Mouse (Mus musculus) forebrain, embryonic 16.5 days (tissue): Measurements from ENCODE around the gene Pir. TPM values are rescaled to one million over a fixed set of nuclear protein-coding genes. Genes with fewer than 3 reads are reported as not detected.
A peak's percentile ranks its signal among the peaks of the same experiment; 100 is the strongest.

Experiments used
- ATAC-seq: fragments of 200-750 bp; cut with Nextera tagmentation; 2 replicates; pipeline ENCODE4 v1.8.0; 2017; ENCODE audit warnings: mild to moderate bottlenecking, moderate library complexity
- H3K27ac ChIP-seq: fragments of 300-500 bp; sonication (generic); 2 replicates; pipeline ENCODE4 v1.5.1; 2014; ENCODE audit warnings: low read length, control low read depth
- H3K27me3 ChIP-seq: fragments of 300-500 bp; sonication (generic); replicated peaks from 2 replicates; pipeline ENCODE4 v1.6.1; 2014; ENCODE audit warnings: low read length; ENCODE audit not compliant: control insufficient read depth, insufficient read depth
- H3K36me3 ChIP-seq: fragments of 300-500 bp; sonication (generic); 2 replicates; pipeline ENCODE4 v1.6.1; 2014; ENCODE audit not compliant: control insufficient read depth, insufficient read depth
- H3K4me1 ChIP-seq: fragments of 300-500 bp; sonication (generic); replicated peaks from 2 replicates; pipeline ENCODE4 v1.6.1; 2014; ENCODE audit warnings: low read length; ENCODE audit not compliant: control insufficient read depth, insufficient read depth
- H3K4me2 ChIP-seq: fragments of 300-500 bp; sonication (generic); 2 replicates; pipeline ENCODE4 v1.6.1; 2014; ENCODE audit warnings: mild to moderate bottlenecking, low read length, control low read depth
- H3K4me3 ChIP-seq: fragments of 300-500 bp; sonication (generic); replicated peaks from 2 replicates; pipeline ENCODE4 v1.5.1; 2014; ENCODE audit warnings: mild to moderate bottlenecking, low read length, control low read depth
- H3K9ac ChIP-seq: fragments of 300-500 bp; sonication (generic); replicated peaks from 2 replicates; pipeline ENCODE4 v1.6.1; 2014; ENCODE audit warnings: low read depth, low read length, control low read depth
- H3K9me3 ChIP-seq: fragments of 300-500 bp; sonication (generic); 2 replicates; pipeline ENCODE4 v1.6.1; 2016; ENCODE audit warnings: low read length; ENCODE audit not compliant: control insufficient read depth
- WGBS: fragments of 180-500 bp; shearing (Covaris S2); extraction: QIAGEN DNeasy Blood & Tissue Kit; methylation state at CpG from one replicate; pipeline ENCODE4 v1.1.7; 2014; 5-methylcytosine and 5-hydroxymethylcytosine counted together
- polyA plus RNA-seq: library from polyadenylated mRNA; unstranded; fragments of >200 nt; fragmentation: Nextera tagmentation; extraction: Ambion mirVana; gene quantifications from 2 replicates; pipeline ENCODE4 v1.2.1, GENCODE M21; 2015

Pir gene
- polyA plus RNA-seq, 1 experiment from 2014 or later: 3.1 TPM

DNA sequence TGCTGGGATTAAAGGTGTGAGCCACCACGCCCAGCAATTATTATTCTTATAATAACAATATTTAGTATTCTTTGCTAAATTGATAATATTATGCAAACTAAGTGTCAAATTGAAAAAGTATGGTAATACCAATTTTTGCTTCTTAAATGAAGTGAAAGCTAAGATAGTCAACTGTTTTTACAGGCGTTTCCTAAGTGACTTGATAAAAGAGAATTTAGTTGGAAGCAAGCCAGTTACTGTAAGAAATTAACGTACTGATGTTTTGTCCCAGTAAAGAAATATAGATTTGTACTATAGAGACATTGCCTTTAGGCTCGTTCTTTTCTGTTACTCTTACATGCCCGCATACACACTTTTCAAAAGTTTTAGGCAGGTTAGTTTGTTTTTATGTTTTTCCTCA is 53.3 kb downstream of the Pir start:
- Histone ChIP-seq H3K4me1 (no peaks in the 10 kb centered on the region), H3K9me3 (no peaks in the 10 kb centered on the region), H3K4me2 (no peak overlapping the region), H3K27ac (no peak overlapping the region), H3K9ac (no peak overlapping the region), H3K4me3 (no peak overlapping the region), H3K27me3 (no peaks in the 10 kb centered on the region), H3K36me3 (no peaks in the 10 kb centered on the region)
- 76% methylated on average over 5 of the region's 5 CpGs for WGBS
- ATAC-seq: no peak

DNA sequence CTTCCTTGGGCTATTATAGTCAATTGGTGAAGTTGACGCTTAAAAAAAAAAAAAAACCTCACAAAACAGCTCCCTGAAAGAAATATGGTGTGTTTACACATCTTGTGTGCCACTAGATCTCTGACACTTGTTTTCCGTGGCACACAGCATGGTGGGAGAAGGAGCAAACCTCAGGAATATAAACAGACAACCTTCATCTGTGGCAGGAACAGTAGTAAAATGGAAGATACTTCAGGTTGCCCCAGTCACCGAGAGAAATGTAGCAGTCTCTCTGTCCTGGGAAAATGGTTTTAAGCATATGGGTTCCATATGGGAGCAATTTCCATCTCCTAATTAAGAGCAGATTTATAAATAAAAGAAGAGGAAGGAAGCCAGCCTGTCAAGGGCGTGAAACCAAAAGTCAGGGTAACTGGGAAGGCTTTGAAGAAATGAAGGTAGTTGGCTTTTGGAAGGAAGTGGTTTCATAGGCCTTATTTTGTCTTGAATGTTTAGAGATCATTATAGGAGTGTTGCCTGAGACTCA is 54.3 kb downstream of the Pir start:
- peak; percentile 36 for ATAC-seq
- 45% methylated on average over 4 of the region's 4 CpGs for WGBS

DNA sequence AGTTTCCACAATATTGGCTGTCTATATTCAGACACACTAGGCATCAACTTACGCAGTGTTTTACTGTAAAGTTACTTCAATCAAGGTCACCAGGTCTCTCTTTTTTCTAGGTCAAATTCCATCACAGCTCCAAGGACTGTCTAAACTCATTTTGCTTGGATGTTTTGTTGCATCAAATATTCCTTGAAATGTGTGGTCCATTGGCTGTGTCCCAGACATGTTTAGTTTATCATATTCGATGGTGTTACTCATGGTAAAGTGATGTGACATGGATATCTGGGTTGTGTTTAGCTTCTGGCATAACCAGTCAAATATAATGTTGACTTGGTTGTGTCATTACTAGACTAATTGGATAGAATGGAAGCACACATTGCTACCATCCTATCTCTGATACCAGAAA is 61.2 kb downstream of the Pir start:
- no peak overlapping the region for H3K27ac ChIP-seq
- no peak overlapping the region for H3K4me2 ChIP-seq
- no peaks in the 10 kb centered on the region for H3K27me3 ChIP-seq
- no peak overlapping the region for H3K9ac ChIP-seq
- WGBS: 86% methylated on average over 2 of the region's 2 CpGs
- H3K4me1 ChIP-seq: no peaks in the 10 kb centered on the region
- H3K9me3 ChIP-seq: no peaks in the 10 kb centered on the region
- no peak overlapping the region for H3K4me3 ChIP-seq
- no peaks in the 10 kb centered on the region for H3K36me3 ChIP-seq
- no peak for ATAC-seq

More for the DNA sequence above, 54.3 kb downstream of the Pir start:
- Histone ChIP-seq H3K4me2 (no peak overlapping the region), H3K9ac (no peak overlapping the region), H3K9me3 (no peaks in the 10 kb centered on the region), H3K27ac (no peak overlapping the region; the same call in 1 of the 2 replicates), H3K27me3 (no peaks in the 10 kb centered on the region), H3K4me3 (no peak overlapping the region), H3K36me3 (no peaks in the 10 kb centered on the region), H3K4me1 (no peaks in the 10 kb centered on the region)

DNA sequence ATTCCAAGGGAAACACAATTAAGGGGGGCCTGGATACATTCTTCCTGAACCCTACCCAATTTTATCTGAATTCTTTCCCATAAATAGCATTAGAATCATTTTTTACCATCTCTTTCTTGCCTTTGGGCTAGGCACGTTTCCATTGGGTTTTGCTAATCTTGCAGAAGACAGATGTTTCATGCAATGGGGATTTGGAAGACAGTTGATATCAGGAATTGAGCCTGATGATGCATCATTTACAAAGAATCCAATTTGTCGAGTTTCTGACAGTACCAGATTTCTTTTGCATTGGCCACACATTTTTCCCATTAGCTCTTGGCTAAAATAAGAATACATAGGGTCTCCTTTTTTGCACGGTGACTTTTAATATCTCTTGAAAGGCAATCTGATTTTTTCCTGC is 61.6 kb downstream of the Pir start:
- Histone ChIP-seq H3K4me2 (no peak overlapping the region), H3K27me3 (no peaks in the 10 kb centered on the region), H3K4me3 (no peak overlapping the region), H3K36me3 (no peaks in the 10 kb centered on the region), H3K9ac (no peak overlapping the region), H3K27ac (no peak overlapping the region), H3K4me1 (no peaks in the 10 kb centered on the region), H3K9me3 (no peaks in the 10 kb centered on the region)
- WGBS: 84% methylated on average over 3 of the region's 3 CpGs
- no peak for ATAC-seq

DNA sequence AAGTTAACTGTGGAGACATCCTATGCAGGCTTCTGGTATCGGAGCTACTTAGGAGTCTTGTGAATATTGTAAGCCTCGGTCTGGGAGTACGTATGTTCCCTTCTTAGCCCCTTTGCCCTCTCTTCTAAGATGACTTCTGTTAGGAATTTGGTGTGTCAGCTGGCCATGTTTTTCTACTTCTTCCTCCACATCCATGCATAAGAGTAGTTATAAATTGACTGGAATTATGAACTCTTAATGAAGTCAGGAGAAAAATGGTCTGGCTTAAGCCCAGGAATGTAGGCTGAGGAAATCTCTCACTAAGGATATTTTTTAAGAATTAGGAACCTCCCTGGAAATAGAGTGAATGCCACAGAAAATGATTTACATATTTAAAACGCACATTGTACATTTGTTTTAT is 69.4 kb downstream of the Pir start:
- Histone ChIP-seq H3K9ac (no peak overlapping the region), H3K9me3 (no peaks in the 10 kb centered on the region), H3K4me2 (no peak overlapping the region), H3K27ac (no peak overlapping the region), H3K36me3 (no peaks in the 10 kb centered on the region), H3K4me1 (no peaks in the 10 kb centered on the region), H3K4me3 (no peak overlapping the region), H3K27me3 (no peaks in the 10 kb centered on the region)
- WGBS: 92% methylated on average over 4 of the region's 4 CpGs
- ATAC-seq: no peak

DNA sequence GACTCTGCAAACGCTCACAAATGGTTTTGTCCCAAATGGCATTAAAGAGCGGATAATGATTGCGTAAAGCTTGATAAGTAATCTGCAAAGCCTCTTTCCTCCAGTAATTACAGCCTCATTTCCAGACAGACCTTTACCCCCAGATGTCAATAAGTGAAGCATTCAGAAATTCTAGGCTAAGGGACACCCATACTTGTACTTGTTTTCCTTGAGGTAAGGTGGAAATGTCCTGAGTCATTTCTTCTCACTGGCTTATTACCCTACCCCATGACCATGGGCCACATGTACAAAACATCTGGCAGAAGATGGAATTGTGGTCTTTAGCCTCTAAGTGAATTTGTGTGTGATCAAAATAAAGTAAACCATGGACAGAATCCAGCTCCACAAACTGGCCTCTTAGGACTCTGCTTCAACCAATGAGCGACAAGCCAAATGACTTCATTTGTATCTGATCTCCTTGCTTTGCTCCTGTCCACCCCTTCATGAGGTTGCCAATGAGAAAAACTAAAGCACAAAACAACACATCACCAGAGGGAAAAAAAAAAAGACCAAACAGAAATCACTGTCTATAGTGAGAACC is 76.3 kb downstream of the Pir start:
- WGBS: 94% methylated on average over 4 of the region's 4 CpGs
- ATAC-seq: no peak
- H3K36me3 ChIP-seq: no peaks in the 10 kb centered on the region
- H3K9me3 ChIP-seq: no peaks in the 10 kb centered on the region
- H3K4me3 ChIP-seq: no peak overlapping the region
- H3K4me1 ChIP-seq: no peaks in the 10 kb centered on the region
- no peak overlapping the region for H3K4me2 ChIP-seq
- H3K27me3 ChIP-seq: no peaks in the 10 kb centered on the region
- no peak overlapping the region for H3K9ac ChIP-seq
- H3K27ac ChIP-seq: no peak overlapping the region

DNA sequence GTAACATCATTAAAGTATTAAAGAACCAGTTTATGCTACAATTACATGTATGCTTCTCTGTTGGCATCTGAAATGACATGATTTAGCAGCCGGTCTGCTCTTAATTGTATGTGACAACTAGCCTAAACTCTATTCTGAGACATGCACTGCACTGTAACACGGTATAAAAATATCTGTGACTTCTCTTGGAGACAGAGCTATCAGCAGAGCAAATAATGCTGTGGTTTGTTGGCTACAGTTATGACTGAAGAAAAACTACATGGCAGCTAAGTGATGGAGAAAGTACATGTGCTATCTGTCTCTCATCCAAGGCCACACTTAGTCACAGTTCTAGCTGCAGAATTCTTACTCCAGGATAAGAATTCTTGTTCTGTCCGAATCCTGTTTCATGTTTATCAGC is 79.8 kb downstream of the Pir start:
- no peak for ATAC-seq
- H3K4me3 ChIP-seq: no peak overlapping the region
- no peak overlapping the region for H3K4me2 ChIP-seq
- 85% methylated on average over 3 of the region's 3 CpGs for WGBS
- H3K27me3 ChIP-seq: no peaks in the 10 kb centered on the region
- no peaks in the 10 kb centered on the region for H3K9me3 ChIP-seq
- no peaks in the 10 kb centered on the region for H3K36me3 ChIP-seq
- no peaks in the 10 kb centered on the region for H3K4me1 ChIP-seq
- no peak overlapping the region for H3K9ac ChIP-seq
- H3K27ac ChIP-seq: no peak overlapping the region

DNA sequence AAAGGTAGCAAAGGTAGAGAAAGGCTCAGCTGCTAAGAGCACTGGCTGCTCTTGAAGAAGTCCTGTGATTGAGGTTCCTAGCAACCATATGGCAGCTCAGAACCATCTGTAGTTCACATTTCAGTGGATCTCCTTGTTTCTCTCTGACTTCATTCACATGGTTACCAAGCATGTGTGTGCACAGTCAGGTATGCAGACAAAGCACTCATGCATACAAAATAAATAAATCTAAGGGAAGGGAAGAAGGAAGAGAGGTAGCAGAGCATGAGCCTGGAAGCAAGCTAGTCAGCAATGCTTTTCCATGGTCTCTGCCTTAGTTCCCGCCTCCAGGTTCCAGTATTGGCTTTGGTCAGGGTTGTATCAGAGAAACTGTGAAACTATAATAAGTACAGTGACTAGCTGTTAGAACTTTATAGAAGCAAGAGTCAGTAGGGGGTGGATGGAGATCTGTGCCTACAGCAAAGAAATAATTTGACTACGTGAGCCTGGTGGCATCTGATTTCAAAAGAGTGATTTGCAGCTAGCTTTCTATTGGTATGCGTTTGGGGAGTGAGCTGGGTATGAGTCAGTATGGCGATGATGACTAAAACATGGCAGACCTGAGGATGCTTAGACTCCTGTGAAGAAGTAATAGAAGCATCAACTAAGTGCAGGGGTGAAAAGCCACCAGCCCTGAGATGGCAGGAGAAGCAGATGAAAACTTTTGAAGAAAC is 96.1 kb downstream of the Pir start:
- ATAC-seq: no peak
- Histone ChIP-seq H3K4me3 (no peak overlapping the region), H3K27ac (no peak overlapping the region), H3K9ac (no peak overlapping the region), H3K9me3 (no peaks in the 10 kb centered on the region), H3K4me2 (no peak overlapping the region), H3K4me1 (no peaks in the 10 kb centered on the region), H3K36me3 (no peaks in the 10 kb centered on the region), H3K27me3 (no peaks in the 10 kb centered on the region)
- WGBS: 86% methylated on average over 4 of the region's 4 CpGs

DNA sequence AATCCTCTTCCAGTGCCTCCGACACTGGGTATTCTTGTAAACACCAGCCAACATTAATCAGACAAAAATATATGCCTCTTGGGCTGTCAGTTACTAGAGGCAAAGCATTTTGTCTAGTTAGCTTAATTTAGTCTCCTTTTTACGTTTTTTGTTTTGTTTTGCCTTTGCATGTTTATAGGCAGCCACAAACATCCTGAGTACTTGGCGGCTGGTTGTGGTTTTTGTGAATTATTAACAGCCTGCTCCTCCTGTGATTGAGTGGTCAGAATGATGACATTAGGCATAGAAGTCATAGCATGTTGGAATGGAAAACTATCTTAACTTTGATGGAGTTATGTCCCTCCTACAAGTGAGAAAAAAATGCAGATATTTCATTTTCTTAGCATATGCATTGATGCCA is 101.4 kb downstream of the Pir start:
- H3K4me1 ChIP-seq: no peaks in the 10 kb centered on the region
- H3K27ac ChIP-seq: no peak overlapping the region
- 78% methylated on average over 3 of the region's 3 CpGs for WGBS
- no peaks in the 10 kb centered on the region for H3K27me3 ChIP-seq
- no peaks in the 10 kb centered on the region for H3K9me3 ChIP-seq
- H3K4me3 ChIP-seq: no peak overlapping the region
- no peak overlapping the region for H3K4me2 ChIP-seq
- no peak overlapping the region for H3K9ac ChIP-seq
- no peak for ATAC-seq
- no peaks in the 10 kb centered on the region for H3K36me3 ChIP-seq
